Mouse (Mus musculus) erythroblast, embryonic 14.5 days (primary cell): ENCODE data around the gene Harbi1.

Source experiments
- GATA1 ChIP-seq: IDR thresholded peaks from 2 replicates; pipeline ENCODE4 v1.6.1; 2012; ENCODE audit warnings: low read length, inconsistent platforms, mixed read lengths
- TAL1 ChIP-seq: IDR thresholded peaks from 3 replicates; pipeline ENCODE4 v1.6.1; 2012; ENCODE audit warnings: low read length, inconsistent platforms, mixed read lengths

DNA sequence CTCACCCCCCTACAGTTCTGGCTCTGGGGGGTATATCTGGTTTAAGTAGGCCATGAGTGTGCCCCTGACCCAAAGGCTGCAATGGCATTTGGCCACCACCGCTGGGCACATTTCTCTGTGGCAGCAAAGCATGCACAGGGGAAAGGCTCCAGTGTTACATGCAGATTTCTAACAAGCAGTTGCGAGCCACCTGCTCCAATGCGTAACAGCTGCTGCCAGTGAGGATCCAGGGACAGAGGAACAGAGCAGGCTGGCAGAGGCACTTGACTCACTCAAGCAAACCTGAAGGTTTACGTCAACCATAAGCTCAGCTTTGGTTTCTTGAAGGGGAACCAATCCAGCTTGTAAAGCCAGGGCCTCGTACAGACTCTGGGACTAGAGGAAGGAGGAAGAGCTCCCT, 35.8 kb upstream of the Harbi1 start:
- TF ChIP-seq TAL1 (no peak), GATA1 (no peak)
